Mouse (Mus musculus) kidney, postnatal 14 days (tissue): ENCODE measurements at regions not wholly inside any gene's neighbourhood (a gene's known extent, or its start where the extent isn't known, plus 50 kb on each side); places are given as distances from the start of the nearest gene placed in this dataset.

ENCODE experiments used
- DNase-seq: peaks from one replicate; pipeline ENCODE4 v3.0.0; 2022; ENCODE audit warnings: mixed read lengths

DNA sequence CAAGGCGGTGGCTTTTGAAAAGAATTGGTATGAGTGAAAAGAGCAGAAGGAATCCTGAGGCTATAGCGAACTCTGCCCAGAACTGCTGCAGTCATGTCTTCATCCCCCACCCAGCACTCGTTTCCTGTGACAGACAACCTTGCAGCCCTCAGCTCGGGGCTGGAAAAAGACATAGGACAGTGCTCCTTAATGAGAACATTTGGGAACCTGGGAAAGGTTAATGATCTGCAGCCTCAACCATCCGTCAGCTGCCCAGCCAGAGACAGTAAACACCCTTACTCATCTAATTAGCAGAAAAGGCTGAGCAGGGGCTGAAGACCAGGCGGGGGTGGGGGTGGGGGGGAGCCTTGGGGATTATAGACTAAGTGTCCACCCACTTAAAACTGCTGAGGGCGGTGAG lies 76.3 kb upstream of the Arhgap36 start:
- no peak for DNase-seq

GRCm38 (mm10) chrX:49377067-49377466 lies 86.7 kb upstream of the Arhgap36 start:
- DNase-seq, result peak; percentile 1

DNA sequence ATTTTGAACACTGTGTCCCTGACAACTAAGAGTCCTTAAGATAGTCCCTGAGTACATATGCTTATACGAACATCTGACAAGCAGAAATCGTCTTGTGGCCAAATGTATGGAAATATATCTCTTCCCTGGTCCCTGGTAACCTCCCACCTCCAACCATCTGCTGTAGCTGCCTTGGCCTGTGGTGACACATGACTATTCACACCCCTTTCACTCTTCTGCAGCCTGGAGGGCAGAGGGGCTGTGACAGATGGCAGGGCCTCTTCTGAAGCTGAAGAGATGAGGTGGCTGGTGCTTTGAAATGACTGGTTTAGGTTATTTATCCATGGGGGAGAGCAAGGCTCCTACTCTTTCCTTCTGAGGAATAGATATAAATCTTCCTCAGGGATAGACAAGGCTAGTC lies 82.3 kb upstream of the Enox2 start:
- DNase-seq, result no peak

DNA sequence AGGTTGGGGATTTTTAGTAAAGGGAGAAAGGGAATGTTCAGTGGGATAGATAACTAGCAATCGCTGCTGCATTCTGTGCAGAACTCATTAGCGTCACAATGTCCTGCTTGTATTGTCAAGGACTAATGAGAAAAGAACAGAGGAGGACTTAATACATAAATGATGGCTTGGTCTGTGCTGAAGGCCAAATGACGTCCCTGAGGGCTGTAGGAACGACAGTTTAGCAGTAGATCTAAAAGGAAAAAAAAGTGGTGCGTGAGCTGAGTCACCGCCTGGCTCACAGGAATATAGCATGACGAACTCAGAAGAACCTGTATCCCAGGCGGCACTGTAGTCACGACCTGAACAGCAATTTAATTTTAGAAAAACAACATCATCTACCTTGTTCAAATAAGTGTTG lies 81.3 kb upstream of the Enox2 start:
- no peak for DNase-seq

DNA sequence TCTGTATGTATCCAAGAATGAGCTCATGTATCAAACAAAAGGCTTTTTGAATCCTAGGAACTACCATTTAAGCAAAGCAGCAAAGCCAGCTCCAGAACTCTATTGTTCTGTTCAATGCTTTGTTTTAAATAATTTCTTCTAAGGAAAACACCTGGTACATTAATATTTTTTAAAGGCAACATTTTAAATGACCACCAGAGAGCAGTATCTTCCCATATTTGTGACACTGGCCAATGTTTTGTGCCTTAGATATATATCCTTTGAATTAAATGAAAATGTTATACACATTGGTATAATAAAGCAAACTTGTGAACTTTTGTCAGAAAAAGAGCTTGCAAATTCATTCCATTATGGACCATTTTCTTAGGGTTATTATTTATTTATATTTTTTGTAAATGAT lies 58.4 kb upstream of the Enox2 start:
- DNase-seq, result no peak
